Mouse (Mus musculus) olfactory bulb, adult 2 months (tissue): ENCODE results near the gene Marc1. TPM values are rescaled to one million over a fixed set of nuclear protein-coding genes. Genes with fewer than 3 reads are reported as not detected.

Experiments used
- H3K27ac ChIP-seq: fragments of 200-500 bp; 2 replicates; pipeline ENCODE4 v1.5.1; 2012; ENCODE audit warnings: low read depth, low read length; ENCODE audit not compliant: insufficient read depth
- H3K4me1 ChIP-seq: fragments of 200-500 bp; 2 replicates; pipeline ENCODE4 v1.6.1; 2012; ENCODE audit warnings: low read length; ENCODE audit not compliant: control insufficient read depth, insufficient read depth
- H3K4me3 ChIP-seq: fragments of 200-500 bp; 2 replicates; pipeline ENCODE4 v1.5.1; 2012; ENCODE audit warnings: mild to moderate bottlenecking, low read depth, low read length, moderate library complexity; ENCODE audit not compliant: insufficient read depth
- CTCF ChIP-seq: fragments of 200-500 bp; IDR thresholded peaks from 2 replicates; pipeline ENCODE4 v1.5.1; 2012; ENCODE audit warnings: low read depth, mild to moderate bottlenecking, low read length, moderate library complexity; ENCODE audit not compliant: insufficient read depth
- POLR2A ChIP-seq: fragments of 200-500 bp; IDR thresholded peaks from 2 replicates; pipeline ENCODE4 v1.6.1; 2012; ENCODE audit warnings: mild to moderate bottlenecking, low read depth, low read length, moderate library complexity; ENCODE audit not compliant: insufficient read depth
- WGBS: fragments of 180-500 bp; shearing (Covaris S2); methylation state at CpG from one replicate; pipeline ENCODE4 v1.1.7; 2018; 5-methylcytosine and 5-hydroxymethylcytosine counted together
- polyA plus RNA-seq: library from polyadenylated mRNA; stranded (reverse); fragments of >200 nt; gene quantifications from 2 replicates; pipeline ENCODE4 v1.2.4, GENCODE M21; 2012; ENCODE audit warnings: low replicate concordance; ENCODE audit not compliant: missing spikeins, insufficient read depth, insufficient read length

Gene Marc1
- polyA plus RNA-seq, 1 experiment: not detected

GRCm38 (mm10) chr1:184748692-184749152 is 62.4 kb downstream of the Marc1 start:
- no peak overlapping the region for H3K27ac ChIP-seq
- H3K4me3 ChIP-seq: no peak overlapping the region
- 43% methylated on average over 14 of the region's 14 CpGs for WGBS
- H3K4me1 ChIP-seq: no peaks in the 10 kb centered on the region
- TF ChIP-seq CTCF (no peak), POLR2A (no peak)

GRCm38 (mm10) chr1:184737876-184738479 is 73.1 kb downstream of the Marc1 start:
- peak; percentile 42; the same call in 1 of the 2 replicates for TF ChIP-seq CTCF
- TF ChIP-seq POLR2A: no peak
- H3K4me1 ChIP-seq: no peaks in the 10 kb centered on the region
- WGBS: 7% methylated on average over 14 of the region's 14 CpGs
- no peak overlapping the region for H3K4me3 ChIP-seq
- no peak overlapping the region for H3K27ac ChIP-seq

- Histone ChIP-seq H3K4me3 (no peak overlapping the region), H3K27ac (no peak overlapping the region), H3K4me1 (peaks cover 6% of the 10 kb centered on the region)
- TF ChIP-seq POLR2A (no peak), CTCF (no peak)
- WGBS: 22% methylated on average over 2 of the region's 2 CpGs
These were observed 73.9 kb downstream of the Marc1 start for GRCm38 (mm10) chr1:184737228-184737627.

Other genes with a start within 250 kb of the Marc1 start
- not detected in 2 replicates for gene Hlx, start 78.7 kb downstream of the Marc1 start, polyA plus RNA-seq
- gene Marc2, start 35.1 kb upstream of the Marc1 start, polyA plus RNA-seq: not detected in 2 replicates
- not detected in 2 replicates for gene C130074G19Rik, start 71.9 kb upstream of the Marc1 start, polyA plus RNA-seq
- not detected in 2 replicates for gene Mark1, start 188.3 kb upstream of the Marc1 start, polyA plus RNA-seq